Mouse (Mus musculus) hindbrain, embryonic 13.5 days (tissue): ENCODE data around the gene Nhs. TPM values are rescaled to one million over a fixed set of nuclear protein-coding genes. Genes with fewer than 3 reads are reported as not detected.

ENCODE experiments used
- ATAC-seq: fragments of 200-750 bp; cut with Nextera tagmentation; 2 replicates; pipeline ENCODE4 v1.8.0; 2017; ENCODE audit warnings: moderate TSS enrichment; ENCODE audit not compliant: low FRiP score
- H3K27ac ChIP-seq: fragments of 300-500 bp; sonication (generic); 2 replicates; pipeline ENCODE4 v1.5.1; 2015; ENCODE audit warnings: inconsistent platforms, mild to moderate bottlenecking, moderate library complexity
- H3K27me3 ChIP-seq: fragments of 300-500 bp; sonication (generic); 2 replicates; pipeline ENCODE4 v1.6.1; 2015; ENCODE audit warnings: mild to moderate bottlenecking, inconsistent platforms
- H3K36me3 ChIP-seq: fragments of 300-500 bp; sonication (generic); 2 replicates; pipeline ENCODE4 v1.6.1; 2015; ENCODE audit warnings: mild to moderate bottlenecking, inconsistent platforms
- H3K4me1 ChIP-seq: fragments of 300-500 bp; sonication (generic); replicated peaks from 2 replicates; pipeline ENCODE4 v1.6.1; 2015; ENCODE audit warnings: inconsistent platforms
- H3K4me2 ChIP-seq: fragments of 300-500 bp; sonication (generic); 2 replicates; pipeline ENCODE4 v1.6.1; 2015; ENCODE audit warnings: inconsistent platforms, mild to moderate bottlenecking, moderate library complexity
- H3K4me3 ChIP-seq: fragments of 300-500 bp; sonication (generic); 2 replicates; pipeline ENCODE4 v1.5.1; 2015; ENCODE audit warnings: mild to moderate bottlenecking, inconsistent platforms
- H3K9ac ChIP-seq: fragments of 300-500 bp; sonication (generic); 2 replicates; pipeline ENCODE4 v1.6.1; 2015; ENCODE audit warnings: mild to moderate bottlenecking, inconsistent platforms
- H3K9me3 ChIP-seq: fragments of 300-500 bp; sonication (generic); 2 replicates; pipeline ENCODE4 v1.6.1; 2016; ENCODE audit warnings: inconsistent platforms
- WGBS: fragments of 180-500 bp; shearing (Covaris S2); methylation state at CpG from one replicate; pipeline ENCODE4 v1.1.7; 2015; 5-methylcytosine and 5-hydroxymethylcytosine counted together
- polyA plus RNA-seq: library from polyadenylated mRNA; unstranded; fragments of >200 nt; fragmentation: Nextera tagmentation; extraction: Ambion mirVana; gene quantifications from 2 replicates; pipeline ENCODE4 v1.2.1, GENCODE M21; 2015

Gene Nhs
- polyA plus RNA-seq, 1 experiment from 2014 or later, result 2.5 TPM

DNA sequence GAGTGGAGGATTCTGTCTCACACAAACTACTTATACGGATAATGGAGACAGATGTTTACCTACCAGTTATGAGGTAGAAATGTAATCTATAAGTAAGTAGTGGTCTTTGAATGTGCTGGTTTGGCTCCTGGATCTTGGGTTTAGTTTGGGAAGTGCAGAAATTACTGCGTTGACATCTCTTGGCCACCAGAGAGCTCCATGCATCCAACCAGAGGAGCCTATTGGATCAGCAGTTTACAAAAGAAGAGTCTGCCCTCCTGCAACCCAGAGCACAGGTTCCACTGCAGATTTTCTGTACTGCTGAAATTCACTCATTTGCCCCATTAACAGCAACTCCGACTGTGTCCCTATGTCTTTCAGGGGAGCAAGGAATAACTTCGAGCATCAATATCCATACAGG lies 191.8 kb downstream of the Nhs start:
- H3K9me3 ChIP-seq, result no peaks in the 10 kb centered on the region
- no peak overlapping the region for H3K9ac ChIP-seq
- H3K4me2 ChIP-seq, result no peak overlapping the region
- no peak overlapping the region for H3K27ac ChIP-seq
- no peak; the same call in 1 of the 2 replicates for ATAC-seq
- H3K4me3 ChIP-seq, result no peak overlapping the region
- WGBS, result 33% methylated on average over 4 of the region's 4 CpGs
- peaks cover 38% of the 10 kb centered on the region; the same call in 1 of the 2 replicates for H3K27me3 ChIP-seq
- H3K4me1 ChIP-seq, result no peaks in the 10 kb centered on the region
- no peaks in the 10 kb centered on the region for H3K36me3 ChIP-seq

DNA sequence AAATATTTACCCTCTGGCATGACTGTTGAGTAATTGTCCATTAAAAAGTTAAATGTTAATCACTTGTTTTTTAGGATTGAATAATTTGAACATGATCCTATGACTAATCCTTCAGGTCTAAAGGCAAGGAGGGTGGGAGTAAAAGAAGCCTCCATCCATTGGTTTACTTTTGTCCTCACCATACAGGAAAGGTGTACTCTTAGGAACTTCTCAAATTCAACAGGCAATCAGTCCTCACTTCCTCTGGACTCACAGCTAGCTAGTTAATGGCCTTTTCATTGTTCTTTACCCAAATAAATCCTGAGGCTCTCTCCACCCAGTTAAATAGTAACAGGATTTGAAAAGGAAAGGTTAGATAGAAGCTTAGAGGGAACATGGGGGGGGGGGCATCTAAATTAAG lies 196.2 kb downstream of the Nhs start:
- H3K4me3 ChIP-seq, result no peak overlapping the region
- H3K9ac ChIP-seq, result no peak overlapping the region
- peaks cover 35% of the 10 kb centered on the region; the same call in 1 of the 2 replicates for H3K27me3 ChIP-seq
- H3K4me2 ChIP-seq, result no peak overlapping the region
- H3K4me1 ChIP-seq, result no peaks in the 10 kb centered on the region; the same call in 1 of the 2 replicates
- no peaks in the 10 kb centered on the region for H3K36me3 ChIP-seq
- no peak for ATAC-seq
- H3K27ac ChIP-seq, result no peak overlapping the region
- no peaks in the 10 kb centered on the region for H3K9me3 ChIP-seq

DNA sequence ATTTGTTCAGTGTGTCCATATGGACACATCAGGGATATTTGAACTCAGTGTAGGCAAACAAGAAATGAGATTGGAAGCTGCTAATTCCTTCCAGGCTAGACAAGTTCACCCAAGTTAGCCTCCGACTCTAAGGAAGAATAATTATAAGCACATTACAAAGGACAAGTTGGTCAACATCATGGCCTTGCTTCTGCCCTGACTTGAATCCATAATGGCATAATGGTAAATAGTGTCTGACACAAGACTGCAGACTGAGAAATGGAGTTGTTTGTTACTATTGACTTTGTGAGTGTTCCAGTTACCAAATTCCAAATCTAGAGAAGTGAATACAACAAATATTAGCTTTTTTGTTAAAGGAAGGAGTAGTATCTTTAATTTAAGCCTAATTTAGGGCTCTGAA lies 196.7 kb downstream of the Nhs start:
- Histone ChIP-seq H3K27me3 (peaks cover 35% of the 10 kb centered on the region; the same call in 1 of the 2 replicates), H3K36me3 (no peaks in the 10 kb centered on the region), H3K4me2 (no peak overlapping the region), H3K27ac (no peak overlapping the region), H3K9ac (no peak overlapping the region), H3K4me3 (no peak overlapping the region), H3K4me1 (no peaks in the 10 kb centered on the region; the same call in 1 of the 2 replicates), H3K9me3 (no peaks in the 10 kb centered on the region)
- ATAC-seq, result no peak
- WGBS, result 90% methylated on average over 1 of the region's 1 CpGs

DNA sequence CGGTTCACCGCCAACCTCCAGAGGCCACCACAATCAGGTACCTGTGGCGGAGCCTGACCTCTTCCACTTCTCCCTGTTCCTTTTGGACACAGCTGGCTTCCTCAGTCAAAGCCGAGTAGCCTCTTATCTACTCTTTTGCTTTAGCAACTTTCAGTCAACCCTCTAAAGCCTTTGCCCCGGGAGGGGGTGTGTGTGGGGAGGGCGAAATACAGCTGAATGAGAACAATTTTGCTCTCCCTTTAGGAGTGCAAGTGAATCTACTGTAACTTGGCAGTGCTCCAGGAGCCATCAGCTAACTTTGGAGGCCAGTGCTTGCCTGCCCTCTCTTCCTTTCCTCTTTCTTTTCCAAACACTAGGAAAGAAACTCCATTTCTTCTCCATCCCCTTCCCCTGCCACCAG lies 197.8 kb downstream of the Nhs start:
- Histone ChIP-seq H3K9me3 (no peaks in the 10 kb centered on the region), H3K4me1 (no peaks in the 10 kb centered on the region; the same call in 1 of the 2 replicates), H3K4me2 (no peak overlapping the region), H3K27ac (peak overlapping the region; percentile 8; the same call in 1 of the 2 replicates), H3K4me3 (no peak overlapping the region), H3K9ac (no peak overlapping the region), H3K36me3 (no peaks in the 10 kb centered on the region), H3K27me3 (peaks cover 37% of the 10 kb centered on the region; the same call in 1 of the 2 replicates)
- WGBS, result 55% methylated on average over 6 of the region's 6 CpGs
- no peak for ATAC-seq

DNA sequence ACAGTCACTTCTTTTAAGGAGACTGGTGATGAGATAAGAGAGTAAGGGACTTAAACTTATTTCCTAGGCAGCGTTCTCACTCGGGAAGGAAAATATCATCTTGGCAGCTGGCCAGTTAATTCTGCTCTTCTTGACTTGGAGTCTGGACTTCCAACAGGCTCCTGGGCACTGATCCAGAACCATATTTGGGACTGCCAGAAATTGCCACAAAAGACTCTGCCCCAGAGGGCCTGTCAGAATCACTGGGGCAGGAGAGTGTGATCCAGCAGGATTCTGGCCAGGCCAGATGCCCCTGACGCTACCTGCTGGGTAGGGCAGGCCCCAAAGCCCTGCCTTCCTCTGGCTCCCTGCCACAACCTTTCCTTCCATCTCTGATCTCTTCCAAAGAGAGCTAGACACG lies 198.4 kb downstream of the Nhs start:
- no peak overlapping the region for H3K4me2 ChIP-seq
- no peaks in the 10 kb centered on the region for H3K9me3 ChIP-seq
- no peak for ATAC-seq
- H3K36me3 ChIP-seq, result no peaks in the 10 kb centered on the region
- 58% methylated on average over 4 of the region's 4 CpGs for WGBS
- H3K27ac ChIP-seq, result no peak overlapping the region
- no peak overlapping the region for H3K9ac ChIP-seq
- H3K4me3 ChIP-seq, result no peak overlapping the region
- peaks cover 37% of the 10 kb centered on the region; the same call in 1 of the 2 replicates for H3K27me3 ChIP-seq
- H3K4me1 ChIP-seq, result no peaks in the 10 kb centered on the region; the same call in 1 of the 2 replicates

DNA sequence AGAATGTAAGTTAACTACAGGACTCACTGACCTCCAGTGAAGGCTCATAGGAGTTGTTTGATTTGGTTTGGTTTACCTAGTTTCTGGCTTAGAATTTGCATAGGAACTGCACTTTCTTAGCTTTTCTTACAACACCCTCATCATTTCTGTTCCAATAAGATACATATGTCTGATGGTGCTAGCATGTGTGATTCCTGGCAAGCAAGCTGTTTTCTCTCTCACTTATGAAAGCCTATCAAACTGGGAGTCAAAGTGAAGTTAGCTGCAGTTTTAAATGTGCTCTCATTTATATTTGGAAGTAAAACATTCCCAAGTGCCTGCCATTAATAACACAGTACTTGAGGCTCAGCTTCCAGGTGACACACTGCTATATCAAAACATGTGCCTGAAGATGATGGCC lies 207.2 kb downstream of the Nhs start:
- no peak for ATAC-seq
- no peak overlapping the region for H3K27ac ChIP-seq
- 0 out of 2 replicates have a peak, but pooled peaks cover 6% of the 10 kb centered on the region for H3K4me1 ChIP-seq
- peaks cover 36% of the 10 kb centered on the region; the same call in 1 of the 2 replicates for H3K27me3 ChIP-seq
- no peak overlapping the region for H3K4me3 ChIP-seq
- H3K9ac ChIP-seq, result no peak overlapping the region
- H3K9me3 ChIP-seq, result no peaks in the 10 kb centered on the region
- H3K36me3 ChIP-seq, result no peaks in the 10 kb centered on the region
- H3K4me2 ChIP-seq, result no peak overlapping the region

- Histone ChIP-seq H3K4me2 (no peak overlapping the region), H3K4me1 (no peaks in the 10 kb centered on the region), H3K4me3 (no peak overlapping the region), H3K9ac (no peak overlapping the region), H3K27ac (no peak overlapping the region), H3K9me3 (no peaks in the 10 kb centered on the region), H3K36me3 (no peaks in the 10 kb centered on the region), H3K27me3 (peaks cover 28% of the 10 kb centered on the region; the same call in 1 of the 2 replicates)
- no peak for ATAC-seq
- 77% methylated on average over 4 of the region's 4 CpGs for WGBS
Measured at GRCm38 (mm10) chrX:161943098-161943680, 216.3 kb downstream of the Nhs start.

DNA sequence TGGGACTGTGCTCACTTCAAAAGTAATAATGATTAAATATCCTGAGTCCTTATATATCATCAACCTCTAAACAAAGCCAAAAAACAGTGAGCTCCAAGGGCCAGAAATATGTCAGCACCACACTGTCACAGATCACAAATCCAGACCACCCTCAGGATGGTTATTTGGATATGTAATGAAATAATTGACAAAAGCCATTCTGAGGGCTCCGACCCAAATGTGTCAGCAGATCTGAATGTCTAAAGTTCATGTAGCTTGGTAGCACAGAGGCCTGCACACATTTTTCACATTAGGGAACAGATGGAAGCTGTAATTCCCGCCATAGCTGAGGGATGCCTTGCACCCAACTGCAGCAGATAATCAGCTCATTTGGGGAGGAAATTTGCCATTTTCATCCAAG lies 218.8 kb downstream of the Nhs start:
- H3K4me2 ChIP-seq, result no peak overlapping the region
- WGBS, result 81% methylated on average over 2 of the region's 2 CpGs
- no peaks in the 10 kb centered on the region for H3K4me1 ChIP-seq
- peaks cover 28% of the 10 kb centered on the region; the same call in 1 of the 2 replicates for H3K27me3 ChIP-seq
- H3K4me3 ChIP-seq, result no peak overlapping the region
- no peak for ATAC-seq
- H3K27ac ChIP-seq, result no peak overlapping the region; the same call in 1 of the 2 replicates
- no peak overlapping the region for H3K9ac ChIP-seq
- no peaks in the 10 kb centered on the region for H3K9me3 ChIP-seq
- no peaks in the 10 kb centered on the region for H3K36me3 ChIP-seq

GRCm38 (mm10) chrX:161926683-161927053 lies 232.9 kb downstream of the Nhs start:
- Histone ChIP-seq H3K27ac (peak overlapping the region; percentile 58; the same call in 1 of the 2 replicates), H3K4me3 (no peak overlapping the region), H3K4me1 (no peaks in the 10 kb centered on the region; the same call in 1 of the 2 replicates), H3K9ac (no peak overlapping the region), H3K27me3 (peaks cover 45% of the 10 kb centered on the region), H3K9me3 (no peaks in the 10 kb centered on the region), H3K36me3 (no peaks in the 10 kb centered on the region), H3K4me2 (no peak overlapping the region)
- ATAC-seq, result no peak

- H3K4me3 ChIP-seq, result peak overlapping the region; percentile 7; the same call in 1 of the 2 replicates
- H3K36me3 ChIP-seq, result no peaks in the 10 kb centered on the region
- H3K4me2 ChIP-seq, result 0 out of 2 replicates have a peak overlapping the region, but pooled peaks have one; percentile 16
- H3K9ac ChIP-seq, result no peak overlapping the region
- WGBS, result 31% methylated on average over 6 of the region's 6 CpGs
- peaks cover 49% of the 10 kb centered on the region for H3K27me3 ChIP-seq
- H3K27ac ChIP-seq, result peak overlapping the region; percentile 58; the same call in 1 of the 2 replicates
- H3K9me3 ChIP-seq, result no peaks in the 10 kb centered on the region
- H3K4me1 ChIP-seq, result no peaks in the 10 kb centered on the region; the same call in 1 of the 2 replicates
- peak; percentile 61; the same call in 1 of the 2 replicates for ATAC-seq
Measured at GRCm38 (mm10) chrX:161925973-161926682, 233.4 kb downstream of the Nhs start.

GRCm38 (mm10) chrX:161922655-161923054 lies 236.9 kb downstream of the Nhs start:
- Histone ChIP-seq H3K9ac (no peak overlapping the region), H3K9me3 (no peaks in the 10 kb centered on the region), H3K27me3 (peaks cover 49% of the 10 kb centered on the region), H3K36me3 (no peaks in the 10 kb centered on the region), H3K4me1 (no peaks in the 10 kb centered on the region; the same call in 1 of the 2 replicates), H3K4me2 (no peak overlapping the region), H3K4me3 (no peak overlapping the region), H3K27ac (no peak overlapping the region)
- no peak for ATAC-seq
- WGBS, result 86% methylated on average over 2 of the region's 2 CpGs

DNA sequence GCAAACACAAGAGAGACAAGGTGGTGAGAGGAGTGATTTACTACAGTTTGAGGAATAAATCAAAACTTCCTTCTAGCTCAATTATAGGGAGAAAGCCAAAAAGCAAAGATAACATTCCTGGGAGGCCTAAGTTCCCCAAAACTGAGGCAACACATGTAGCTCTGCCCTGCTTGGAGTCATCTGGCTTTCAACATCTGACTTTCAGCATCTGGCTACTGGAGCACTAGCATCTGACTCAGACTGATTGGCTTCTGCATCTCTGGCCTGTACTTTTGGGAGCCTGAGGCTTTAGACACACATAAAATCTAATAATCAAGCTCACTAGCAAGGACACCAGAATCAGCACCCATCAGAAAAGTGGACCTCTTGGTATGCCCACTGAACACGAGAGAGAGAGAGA lies 237.9 kb downstream of the Nhs start:
- H3K36me3 ChIP-seq, result no peaks in the 10 kb centered on the region
- no peak overlapping the region for H3K9ac ChIP-seq
- H3K9me3 ChIP-seq, result no peaks in the 10 kb centered on the region
- H3K4me1 ChIP-seq, result no peaks in the 10 kb centered on the region; the same call in 1 of the 2 replicates
- H3K27me3 ChIP-seq, result peaks cover 54% of the 10 kb centered on the region
- no peak overlapping the region for H3K4me3 ChIP-seq
- H3K4me2 ChIP-seq, result no peak overlapping the region
- no peak overlapping the region for H3K27ac ChIP-seq
- ATAC-seq, result no peak
- WGBS, result 69% methylated on average over 1 of the region's 1 CpGs
